Mouse (Mus musculus): Measurements from ENCODE around the gene Dab1. TPM values are rescaled to one million over a fixed set of nuclear protein-coding genes. Genes with fewer than 3 reads are reported as not detected.

Dab1 gene
- polyA plus RNA-seq, 1 experiment from 2014 or later = 22.8 TPM

GRCm38 (mm10) chr4:103726486-103726885 lies 107.3 kb downstream of the Dab1 start:
- no peaks in the 10 kb centered on the region for H3K4me1 ChIP-seq (replicated peaks; ENCODE audit: insufficient read depth, low read length)
- 93% methylated on average over 2 of the region's 2 CpGs for WGBS
- no peak overlapping the region for H3K9ac ChIP-seq (ENCODE audit: low read depth, low read length)
- no peaks in the 10 kb centered on the region for H3K36me3 ChIP-seq (ENCODE audit: insufficient read depth, low read length)
- TF ChIP-seq CTCF (IDR thresholded peaks at IDR 0.05; ENCODE audit: low read depth) = no peak
- no peak overlapping the region for H3K4me2 ChIP-seq (ENCODE audit: low read length)
- H3K9me3 ChIP-seq (replicated peaks; ENCODE audit: low read length) = no peaks in the 10 kb centered on the region
- no peak for ATAC-seq (replicated peaks; ENCODE audit: low FRiP score, low read depth)
- no peak for DNase-seq (ENCODE audit: low spot score)
- no peak overlapping the region for H3K4me3 ChIP-seq (replicated peaks; ENCODE audit: low read depth, low read length)
- no peak overlapping the region for H3K27ac ChIP-seq
- H3K27me3 ChIP-seq (ENCODE audit: insufficient read depth, low read length) = no peaks in the 10 kb centered on the region

DNA sequence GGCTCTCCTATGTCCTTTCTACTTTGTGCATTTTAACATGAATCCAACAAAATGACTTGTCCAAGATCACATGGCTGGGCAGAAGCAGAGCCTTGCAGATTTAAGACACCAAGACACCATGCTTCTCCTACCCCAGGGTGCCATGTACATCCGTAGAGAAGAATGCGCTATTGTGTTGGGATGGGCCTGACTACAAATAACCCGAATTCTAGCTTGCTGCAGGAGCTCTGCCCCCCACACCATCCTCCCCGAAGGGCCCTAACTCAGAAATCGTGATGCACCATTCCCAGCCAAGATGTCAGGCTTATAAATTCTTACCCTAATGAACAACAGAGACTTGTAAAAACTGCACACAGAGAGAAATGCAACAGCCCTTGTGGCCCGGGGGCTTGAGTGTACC lies 118.0 kb downstream of the Dab1 start:
- TF ChIP-seq CTCF (IDR thresholded peaks at IDR 0.05; ENCODE audit: low read depth) = no peak
- no peaks in the 10 kb centered on the region for H3K4me1 ChIP-seq (replicated peaks; ENCODE audit: insufficient read depth, low read length)
- H3K4me2 ChIP-seq (ENCODE audit: low read length) = no peak overlapping the region
- no peak for DNase-seq (ENCODE audit: low spot score)
- no peak overlapping the region for H3K4me3 ChIP-seq (replicated peaks; ENCODE audit: low read depth, low read length)
- no peaks in the 10 kb centered on the region for H3K27me3 ChIP-seq (ENCODE audit: insufficient read depth, low read length)
- H3K27ac ChIP-seq = no peak overlapping the region
- no peaks in the 10 kb centered on the region for H3K9me3 ChIP-seq (replicated peaks; ENCODE audit: low read length)
- no peak overlapping the region for H3K9ac ChIP-seq (ENCODE audit: low read depth, low read length)
- no peak for ATAC-seq (replicated peaks; ENCODE audit: low FRiP score, low read depth)
- H3K36me3 ChIP-seq (ENCODE audit: insufficient read depth, low read length) = no peaks in the 10 kb centered on the region
- 56% methylated on average over 6 of the region's 6 CpGs for WGBS

- no peak for TF ChIP-seq CTCF (IDR thresholded peaks at IDR 0.05; ENCODE audit: low read depth)
- Histone ChIP-seq H3K9ac (ENCODE audit: low read depth, low read length) (no peak overlapping the region), H3K4me2 (ENCODE audit: low read length) (no peak overlapping the region), H3K4me3 (replicated peaks; ENCODE audit: low read depth, low read length) (no peak overlapping the region), H3K27me3 (ENCODE audit: insufficient read depth, low read length) (no peaks in the 10 kb centered on the region), H3K36me3 (ENCODE audit: insufficient read depth, low read length) (no peaks in the 10 kb centered on the region), H3K9me3 (replicated peaks; ENCODE audit: low read length) (no peaks in the 10 kb centered on the region), H3K4me1 (replicated peaks; ENCODE audit: insufficient read depth, low read length) (no peaks in the 10 kb centered on the region), H3K27ac (no peak overlapping the region)
- ATAC-seq (replicated peaks; ENCODE audit: low FRiP score, low read depth) (no peak), DNase-seq (ENCODE audit: low spot score) (no peak)
- 62% methylated on average over 4 of the region's 4 CpGs for WGBS
These were observed 132.2 kb downstream of the Dab1 start for GRCm38 (mm10) chr4:103751249-103751855.

- 30% methylated on average over 7 of the region's 7 CpGs for WGBS
- Histone ChIP-seq H3K4me2 (ENCODE audit: low read length) (no peak overlapping the region), H3K27me3 (ENCODE audit: insufficient read depth, low read length) (no peaks in the 10 kb centered on the region), H3K36me3 (ENCODE audit: insufficient read depth, low read length) (no peaks in the 10 kb centered on the region), H3K4me3 (replicated peaks; ENCODE audit: low read depth, low read length) (no peak overlapping the region), H3K9ac (ENCODE audit: low read depth, low read length) (no peak overlapping the region), H3K9me3 (replicated peaks; ENCODE audit: low read length) (no peaks in the 10 kb centered on the region), H3K27ac (no peak overlapping the region), H3K4me1 (replicated peaks; ENCODE audit: insufficient read depth, low read length) (no peaks in the 10 kb centered on the region)
- no peak for TF ChIP-seq CTCF (IDR thresholded peaks at IDR 0.05; ENCODE audit: low read depth)
- DNase-seq (ENCODE audit: low spot score) = no peak
- ATAC-seq (replicated peaks; ENCODE audit: low FRiP score, low read depth) = no peak
These were observed 135.4 kb downstream of the Dab1 start for GRCm38 (mm10) chr4:103754561-103754960.

DNA sequence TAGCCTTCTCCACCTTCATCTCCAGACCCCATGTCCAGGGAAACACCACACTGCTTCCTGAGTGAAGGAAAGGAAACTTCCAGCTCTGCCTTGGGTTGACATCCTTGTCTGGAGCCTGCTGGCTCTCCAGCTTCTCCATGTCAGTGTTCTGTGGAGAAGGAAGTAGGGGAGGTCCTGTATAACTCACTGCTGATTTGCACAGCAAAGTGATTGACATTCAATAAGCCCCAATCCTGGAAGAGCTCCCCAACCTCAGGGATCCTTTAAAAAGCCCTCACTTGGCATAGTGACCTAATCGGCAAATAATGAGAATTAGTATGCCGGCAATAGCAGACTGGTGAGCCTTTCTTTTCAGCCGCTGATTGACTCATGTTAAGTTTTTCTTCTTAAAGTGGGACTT lies 138.1 kb downstream of the Dab1 start:
- Histone ChIP-seq H3K4me1 (replicated peaks; ENCODE audit: insufficient read depth, low read length) (no peaks in the 10 kb centered on the region), H3K9ac (ENCODE audit: low read depth, low read length) (no peak overlapping the region), H3K36me3 (ENCODE audit: insufficient read depth, low read length) (no peaks in the 10 kb centered on the region), H3K4me3 (replicated peaks; ENCODE audit: low read depth, low read length) (no peak overlapping the region), H3K27me3 (ENCODE audit: insufficient read depth, low read length) (no peaks in the 10 kb centered on the region), H3K9me3 (replicated peaks; ENCODE audit: low read length) (no peaks in the 10 kb centered on the region), H3K27ac (no peak overlapping the region), H3K4me2 (ENCODE audit: low read length) (no peak overlapping the region)
- 71% methylated on average over 3 of the region's 3 CpGs for WGBS
- no peak for TF ChIP-seq CTCF (IDR thresholded peaks at IDR 0.05; ENCODE audit: low read depth)
- no peak for ATAC-seq (replicated peaks; ENCODE audit: low FRiP score, low read depth)
- DNase-seq (ENCODE audit: low spot score) = peak; percentile 28

DNA sequence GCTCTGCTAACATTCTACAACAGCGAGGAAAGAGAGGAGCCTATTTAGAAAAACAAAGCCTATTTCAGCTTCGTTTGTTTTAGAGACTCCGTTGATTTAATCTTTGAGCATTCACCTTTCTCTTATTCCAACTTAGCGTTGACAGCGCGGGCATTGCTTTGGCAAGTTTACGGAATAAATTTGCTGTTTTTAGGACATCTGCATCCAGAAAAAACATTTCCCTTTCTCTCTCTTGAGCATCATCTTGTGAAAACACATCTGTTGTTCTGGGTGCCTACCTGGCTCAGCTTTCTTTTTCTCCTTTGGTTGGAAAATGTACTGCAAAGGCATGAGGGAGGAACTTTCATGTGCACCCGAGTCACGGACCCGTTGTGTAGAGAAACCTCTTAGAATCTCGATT lies 143.3 kb downstream of the Dab1 start:
- no peaks in the 10 kb centered on the region for H3K4me1 ChIP-seq (replicated peaks; ENCODE audit: insufficient read depth, low read length)
- no peak for TF ChIP-seq CTCF (IDR thresholded peaks at IDR 0.05; ENCODE audit: low read depth)
- H3K9ac ChIP-seq (ENCODE audit: low read depth, low read length) = no peak overlapping the region
- no peaks in the 10 kb centered on the region for H3K36me3 ChIP-seq (ENCODE audit: insufficient read depth, low read length)
- 74% methylated on average over 11 of the region's 11 CpGs for WGBS
- H3K4me2 ChIP-seq (ENCODE audit: low read length) = no peak overlapping the region
- DNase-seq (ENCODE audit: low spot score) (no peak), ATAC-seq (replicated peaks; ENCODE audit: low FRiP score, low read depth) (no peak)
- no peaks in the 10 kb centered on the region for H3K27me3 ChIP-seq (ENCODE audit: insufficient read depth, low read length)
- H3K27ac ChIP-seq = no peak overlapping the region
- no peak overlapping the region for H3K4me3 ChIP-seq (replicated peaks; ENCODE audit: low read depth, low read length)
- H3K9me3 ChIP-seq (replicated peaks; ENCODE audit: low read length) = no peaks in the 10 kb centered on the region

GRCm38 (mm10) chr4:103775712-103776111 lies 156.6 kb downstream of the Dab1 start:
- Histone ChIP-seq H3K4me3 (replicated peaks; ENCODE audit: low read depth, low read length) (no peak overlapping the region), H3K4me1 (replicated peaks; ENCODE audit: insufficient read depth, low read length) (no peaks in the 10 kb centered on the region), H3K27me3 (ENCODE audit: insufficient read depth, low read length) (no peaks in the 10 kb centered on the region), H3K27ac (no peak overlapping the region), H3K9ac (ENCODE audit: low read depth, low read length) (no peak overlapping the region), H3K4me2 (ENCODE audit: low read length) (no peak overlapping the region), H3K9me3 (replicated peaks; ENCODE audit: low read length) (no peaks in the 10 kb centered on the region), H3K36me3 (ENCODE audit: insufficient read depth, low read length) (no peaks in the 10 kb centered on the region)
- DNase-seq (ENCODE audit: low spot score) (no peak), ATAC-seq (replicated peaks; ENCODE audit: low FRiP score, low read depth) (no peak)
- WGBS = 80% methylated on average over 4 of the region's 4 CpGs
- no peak for TF ChIP-seq CTCF (IDR thresholded peaks at IDR 0.05; ENCODE audit: low read depth)

All from kidney, postnatal 0 days (tissue).